Mouse (Mus musculus): ENCODE measurements around the gene Ankrd60. TPM values are rescaled to one million over a fixed set of nuclear protein-coding genes. Genes with fewer than 3 reads are reported as not detected.

The Ankrd60 gene
- total and polyA plus RNA-seq, 3 experiments = not detected

GRCm38 (mm10) chr2:173594313-173595063, 16.3 kb upstream of the Ankrd60 start:
- no peaks in the 10 kb centered on the region for H3K79me2 ChIP-seq (ENCODE audit: control insufficient read depth, insufficient read depth, low read length, poor library complexity)
- no peaks in the 10 kb centered on the region; a peak in 1 of 4 replicates for H3K36me3 ChIP-seq (ENCODE audit: control insufficient read depth in 1 of 2, insufficient read depth in 2 of 2, low read length in 2 of 2)
- no peak for DNase-seq (ENCODE audit: low read depth, low spot score)
- H3K27ac ChIP-seq (ENCODE audit: control insufficient read depth, low read depth, low read length) = no peak overlapping the region
- H3K4me3 ChIP-seq (ENCODE audit: control insufficient read depth in 1 of 2, insufficient read depth in 1 of 2, low read depth in 2 of 2, low read length in 2 of 2) = no peak overlapping the region
- no peaks in the 10 kb centered on the region for H3K4me1 ChIP-seq (ENCODE audit: control insufficient read depth in 1 of 2, insufficient read depth in 2 of 2, low read length in 2 of 2)
- no peak overlapping the region for H3K9ac ChIP-seq (ENCODE audit: control insufficient read depth, low read depth, low read length, poor library complexity, severe bottlenecking)
- no peaks in the 10 kb centered on the region for H3K27me3 ChIP-seq (ENCODE audit: control insufficient read depth in 1 of 2, insufficient read depth in 2 of 2, low read length in 2 of 2)
- TF ChIP-seq GABPA (IDR thresholded peaks at IDR 0.05; ENCODE audit: low read depth, low read length) = no peak
- TF ChIP-seq ZKSCAN1 (IDR thresholded peaks at IDR 0.05; ENCODE audit: low read depth, low read length) = no peak
- TF ChIP-seq USF2 (IDR thresholded peaks at IDR 0.05; ENCODE audit: borderline replicate concordance in 1 of 2, insufficient read depth in 1 of 2, low read depth in 1 of 2, low read length in 2 of 2) = no peak
- no peaks in the 10 kb centered on the region for H3K9me3 ChIP-seq (replicated peaks; ENCODE audit: insufficient read depth, low read length)

DNA sequence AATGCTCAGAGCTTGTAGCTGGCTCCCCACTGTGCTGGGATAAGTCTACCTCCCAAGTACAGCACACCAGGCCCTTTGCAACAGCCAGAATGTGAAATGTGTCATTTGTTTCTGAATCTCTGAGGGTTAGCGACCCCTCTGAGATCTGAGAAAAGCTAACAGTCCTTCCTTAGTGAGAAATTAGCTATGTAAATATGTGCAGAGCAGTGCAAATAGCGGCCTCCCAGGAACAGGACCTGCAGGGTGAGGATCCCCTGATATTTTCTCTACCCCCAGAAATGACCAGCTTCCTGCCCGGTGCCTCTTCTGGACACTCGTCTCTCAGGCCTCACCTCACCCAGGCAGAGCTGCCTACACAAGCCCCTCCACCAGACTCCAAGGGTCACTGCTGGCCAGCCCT, 15.7 kb upstream of the Ankrd60 start:
- no peak overlapping the region for H3K4me3 ChIP-seq (ENCODE audit: control insufficient read depth in 1 of 2, insufficient read depth in 1 of 2, low read depth in 2 of 2, low read length in 2 of 2)
- no peaks in the 10 kb centered on the region for H3K79me2 ChIP-seq (ENCODE audit: control insufficient read depth, insufficient read depth, low read length, poor library complexity)
- H3K36me3 ChIP-seq (ENCODE audit: control insufficient read depth in 1 of 2, insufficient read depth in 2 of 2, low read length in 2 of 2) = no peaks in the 10 kb centered on the region; a peak in 1 of 4 replicates
- no peaks in the 10 kb centered on the region for H3K4me1 ChIP-seq (ENCODE audit: control insufficient read depth in 1 of 2, insufficient read depth in 2 of 2, low read length in 2 of 2)
- DNase-seq (ENCODE audit: low read depth, low spot score) = no peak
- TF ChIP-seq RAD21 (IDR thresholded peaks at IDR 0.05; ENCODE audit: low read depth, low read length) = no peak
- TF ChIP-seq CTCF (IDR thresholded peaks at IDR 0.05 in 2 of 3, conservative IDR thresholded peaks at IDR 0.05 in 1 of 3; ENCODE audit: control insufficient read depth in 1 of 3, insufficient read depth in 1 of 3, low read depth in 2 of 3, low read length in 3 of 3, poor library complexity in 1 of 3, severe bottlenecking in 1 of 3) = no peak
- no peak for TF ChIP-seq TAL1 (IDR thresholded peaks at IDR 0.05; ENCODE audit: low read length)
- TF ChIP-seq EP300 (IDR thresholded peaks at IDR 0.05; ENCODE audit: low read depth in 1 of 2, low read length in 2 of 2) = no peak
- no peak for TF ChIP-seq GATA1 (IDR thresholded peaks at IDR 0.05; ENCODE audit: low read depth, low read length)
- no peak for TF ChIP-seq ZMIZ1 (IDR thresholded peaks at IDR 0.05; ENCODE audit: low read depth, low read length)
- no peak for TF ChIP-seq NRF1 (IDR thresholded peaks at IDR 0.05; ENCODE audit: insufficient read depth, low read depth, low read length, poor library complexity, severe bottlenecking)
- no peak for TF ChIP-seq RCOR1 (IDR thresholded peaks at IDR 0.05; ENCODE audit: low read depth, low read length)
- no peaks in the 10 kb centered on the region for H3K27me3 ChIP-seq (ENCODE audit: control insufficient read depth in 1 of 2, insufficient read depth in 2 of 2, low read length in 2 of 2)
- H3K27ac ChIP-seq (ENCODE audit: control insufficient read depth, low read depth, low read length) = no peak overlapping the region
- H3K9ac ChIP-seq (ENCODE audit: control insufficient read depth, low read depth, low read length, poor library complexity, severe bottlenecking) = no peak overlapping the region
- H3K9me3 ChIP-seq (replicated peaks; ENCODE audit: insufficient read depth, low read length) = no peaks in the 10 kb centered on the region

DNA sequence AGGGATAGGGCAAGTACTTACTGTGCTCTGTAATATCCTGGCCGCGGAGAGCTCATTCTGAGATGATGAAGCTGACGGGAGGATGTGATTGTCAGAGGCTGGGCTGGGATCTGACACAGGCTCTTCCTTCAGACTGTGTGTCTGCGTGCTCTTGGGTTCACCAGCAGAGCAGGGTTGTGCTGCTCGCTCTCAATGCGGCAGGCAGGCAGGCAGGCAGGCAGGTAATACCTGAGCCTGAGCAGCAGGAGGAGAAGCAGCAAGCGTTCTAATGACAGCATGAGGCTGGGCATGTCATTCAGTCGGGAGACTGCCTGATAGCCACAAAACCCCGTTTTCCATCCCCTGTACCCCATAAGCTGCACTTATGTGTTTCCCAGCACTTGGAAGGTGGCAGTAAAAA, 14.6 kb upstream of the Ankrd60 start:
- H3K9ac ChIP-seq (ENCODE audit: control insufficient read depth, low read depth, low read length, poor library complexity, severe bottlenecking) = no peak overlapping the region
- no peaks in the 10 kb centered on the region for H3K9me3 ChIP-seq (replicated peaks; ENCODE audit: insufficient read depth, low read length)
- H3K27ac ChIP-seq (ENCODE audit: control insufficient read depth, low read depth, low read length) = no peak overlapping the region
- no peaks in the 10 kb centered on the region for H3K27me3 ChIP-seq (ENCODE audit: control insufficient read depth in 1 of 2, insufficient read depth in 2 of 2, low read length in 2 of 2)
- H3K36me3 ChIP-seq (ENCODE audit: control insufficient read depth in 1 of 2, insufficient read depth in 2 of 2, low read length in 2 of 2) = no peaks in the 10 kb centered on the region; a peak in 1 of 4 replicates
- no peak for DNase-seq (ENCODE audit: low read depth, low spot score)
- TF ChIP-seq MYC (IDR thresholded peaks at IDR 0.05; ENCODE audit: low read depth, low read length) (no peak), TBP (IDR thresholded peaks at IDR 0.05; ENCODE audit: low read depth, low read length) (no peak), CTCF (IDR thresholded peaks at IDR 0.05 in 2 of 3, conservative IDR thresholded peaks at IDR 0.05 in 1 of 3; ENCODE audit: control insufficient read depth in 1 of 3, insufficient read depth in 1 of 3, low read depth in 2 of 3, low read length in 3 of 3, poor library complexity in 1 of 3, severe bottlenecking in 1 of 3) (no peak), CHD1 (IDR thresholded peaks at IDR 0.05; ENCODE audit: low read depth, low read length) (no peak), SIN3A (IDR thresholded peaks at IDR 0.05; ENCODE audit: low read length) (no peak), GABPA (IDR thresholded peaks at IDR 0.05; ENCODE audit: low read depth, low read length) (no peak), EP300 (IDR thresholded peaks at IDR 0.05; ENCODE audit: low read depth in 1 of 2, low read length in 2 of 2) (no peak)
- H3K4me3 ChIP-seq (ENCODE audit: control insufficient read depth in 1 of 2, insufficient read depth in 1 of 2, low read depth in 2 of 2, low read length in 2 of 2) = no peak overlapping the region
- no peaks in the 10 kb centered on the region for H3K4me1 ChIP-seq (ENCODE audit: control insufficient read depth in 1 of 2, insufficient read depth in 2 of 2, low read length in 2 of 2)
- H3K79me2 ChIP-seq (ENCODE audit: control insufficient read depth, insufficient read depth, low read length, poor library complexity) = no peaks in the 10 kb centered on the region

All from MEL (cell line).